Mouse (Mus musculus) mesoderm, embryonic 11.5 days (tissue): ENCODE measurements around the gene Cdc42se2.
A peak's percentile ranks its signal among the peaks of the same experiment; 100 is the strongest.

Experiments
- DNase-seq: peaks from one replicate; pipeline ENCODE4 v3.0.0-alpha.2; 2012; ENCODE audit warnings: low read depth, low spot score

Cdc42se2 gene

GRCm38 (mm10) chr11:54793173-54793572 lies 5.7 kb upstream of the Cdc42se2 start:
- DNase-seq, result no peak

DNA sequence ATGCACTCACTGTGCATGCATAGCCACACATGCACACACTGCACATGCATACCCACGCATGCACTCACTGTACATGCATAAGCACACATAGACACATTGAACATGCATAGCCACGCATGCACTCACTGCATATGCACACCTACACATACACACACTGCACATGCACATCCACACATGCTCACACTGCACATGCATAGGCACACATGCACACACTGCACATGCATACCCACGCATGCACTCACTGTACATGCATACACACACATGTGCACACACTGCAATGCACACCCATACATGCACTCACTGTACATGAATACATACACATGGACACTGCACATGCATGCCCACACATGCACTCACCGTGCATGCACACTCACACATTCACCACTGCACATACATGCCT lies 4.0 kb upstream of the Cdc42se2 start:
- no peak for DNase-seq

GRCm38 (mm10) chr11:54786858-54787487 lies 502 bp downstream of the Cdc42se2 start:
- DNase-seq, result peak; percentile 72

- no peak for DNase-seq
These were observed 1.9 kb downstream of the Cdc42se2 start for GRCm38 (mm10) chr11:54785566-54785965.

GRCm38 (mm10) chr11:54784436-54784835 lies 3.0 kb downstream of the Cdc42se2 start:
- no peak for DNase-seq

- no peak for DNase-seq
These were observed 5.2 kb downstream of the Cdc42se2 start for GRCm38 (mm10) chr11:54782253-54782652.

GRCm38 (mm10) chr11:54779946-54780345 lies 7.5 kb downstream of the Cdc42se2 start:
- no peak for DNase-seq

- no peak for DNase-seq
These were observed 9.2 kb downstream of the Cdc42se2 start for GRCm38 (mm10) chr11:54778131-54778844.

DNA sequence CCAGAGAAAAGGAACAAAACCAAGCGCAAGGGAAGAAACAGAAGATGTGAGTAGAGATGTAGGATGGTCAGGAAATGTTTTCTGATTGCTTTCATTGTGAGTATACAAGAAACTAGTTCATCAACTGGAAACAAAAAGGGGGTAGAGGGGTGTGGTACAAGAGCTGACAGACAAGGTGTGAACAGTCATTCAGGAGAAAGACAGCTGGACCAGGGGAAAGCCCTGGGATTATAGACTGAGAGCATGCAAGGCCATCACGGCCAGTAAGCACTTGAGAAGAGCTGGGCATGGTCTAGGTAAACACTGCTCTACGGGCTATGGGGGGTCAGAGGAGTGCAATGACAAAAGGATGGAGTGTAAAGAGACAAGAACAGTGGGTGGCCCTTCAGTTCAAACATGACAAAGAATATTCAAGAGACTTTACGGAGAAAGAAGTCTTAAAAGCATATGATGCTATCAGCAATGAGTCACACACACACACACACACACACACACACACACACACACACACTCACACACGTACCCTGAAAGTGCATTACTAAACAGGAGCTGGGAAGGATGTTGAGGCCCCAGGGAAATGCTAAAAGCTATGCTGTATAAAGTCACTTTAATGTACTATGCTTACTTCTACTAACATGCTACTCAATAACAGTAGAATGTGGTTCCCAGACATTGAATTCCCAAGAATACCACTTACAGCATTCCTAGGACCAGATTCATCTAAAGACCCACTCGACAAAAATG lies 9.9 kb downstream of the Cdc42se2 start:
- no peak for DNase-seq

DNA sequence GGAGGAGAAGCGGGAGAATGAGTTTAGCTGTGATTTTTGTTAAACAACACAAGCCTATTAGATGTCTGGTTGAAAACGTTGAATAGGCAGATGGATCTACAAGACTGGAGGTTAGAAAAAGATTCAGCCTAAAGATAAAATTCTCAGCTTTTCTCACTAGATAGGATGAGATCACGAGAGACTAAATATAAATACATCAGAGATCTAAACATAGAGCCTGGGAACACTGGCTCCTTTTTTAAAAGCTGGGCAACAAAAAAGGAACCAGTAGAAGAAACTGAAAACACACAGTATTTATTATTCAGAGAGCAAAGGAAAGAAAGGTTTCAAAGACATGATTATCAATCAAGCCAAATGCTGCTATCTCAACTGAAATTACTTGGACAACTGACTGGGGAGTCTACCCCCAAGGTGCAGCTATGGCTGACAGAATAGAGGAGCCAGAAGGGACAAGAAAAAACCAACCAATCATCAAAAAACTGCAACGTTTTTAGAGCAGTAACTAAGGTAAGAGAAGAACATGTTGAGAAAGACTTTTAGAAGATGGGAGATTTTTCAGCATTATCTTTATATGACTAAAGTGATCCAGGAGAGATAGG lies 10.6 kb downstream of the Cdc42se2 start:
- DNase-seq, result no peak

DNA sequence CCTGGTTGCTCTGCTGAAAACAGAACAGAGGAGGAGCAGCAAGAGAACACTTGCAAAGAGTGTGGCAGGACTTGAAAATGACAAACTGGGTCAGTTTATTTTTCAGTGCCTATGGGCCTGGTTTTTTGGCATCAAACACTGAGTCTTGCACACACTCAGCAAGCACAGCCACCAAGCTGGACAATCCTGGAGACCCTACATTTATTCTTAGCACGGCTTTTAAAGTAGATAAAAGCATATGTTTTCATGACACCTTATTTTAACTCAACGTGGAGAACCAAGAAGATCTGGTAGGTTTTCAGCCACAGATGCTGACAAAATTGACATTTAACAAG lies 11.1 kb downstream of the Cdc42se2 start:
- DNase-seq, result no peak

GRCm38 (mm10) chr11:54775628-54776366 lies 11.7 kb downstream of the Cdc42se2 start:
- no peak for DNase-seq

- DNase-seq, result no peak
These were observed 13.0 kb downstream of the Cdc42se2 start for GRCm38 (mm10) chr11:54774282-54775078.

DNA sequence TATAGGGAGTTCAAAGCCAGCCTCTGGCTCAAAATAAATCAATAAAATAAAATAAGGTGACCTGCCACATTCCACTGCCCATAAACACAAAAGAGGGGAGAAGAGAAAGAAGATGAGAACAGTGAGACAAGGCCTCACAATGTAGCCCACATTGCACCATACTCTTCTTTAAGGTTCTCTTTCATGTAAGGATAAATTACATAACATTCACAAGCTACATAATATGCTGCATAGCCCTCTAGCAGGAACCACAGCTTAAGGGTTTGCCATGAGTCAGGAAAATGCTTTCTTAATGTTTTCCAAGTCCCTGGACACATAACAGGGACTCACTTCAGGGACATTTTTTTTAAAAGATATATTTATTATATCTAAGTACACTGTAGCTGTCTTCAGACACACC lies 15.9 kb downstream of the Cdc42se2 start:
- no peak for DNase-seq

DNA sequence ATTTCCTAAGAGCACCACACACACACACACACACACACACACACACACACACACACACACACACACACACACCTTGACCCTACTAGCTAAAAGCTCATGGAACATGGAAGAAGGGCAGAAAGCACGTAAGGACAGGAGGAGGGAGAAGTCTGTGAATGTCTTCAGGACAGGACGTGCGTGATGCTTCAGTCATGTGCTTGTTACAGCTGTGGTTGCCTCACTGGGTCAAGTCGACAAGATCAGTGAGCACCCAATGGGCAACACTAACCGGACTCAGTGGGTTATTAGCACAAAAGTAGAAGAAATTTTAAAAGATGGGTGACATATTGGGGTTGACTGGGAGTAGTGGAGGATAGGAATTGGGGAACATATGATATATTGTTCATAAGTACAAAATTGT lies 17.6 kb downstream of the Cdc42se2 start:
- DNase-seq, result no peak

DNA sequence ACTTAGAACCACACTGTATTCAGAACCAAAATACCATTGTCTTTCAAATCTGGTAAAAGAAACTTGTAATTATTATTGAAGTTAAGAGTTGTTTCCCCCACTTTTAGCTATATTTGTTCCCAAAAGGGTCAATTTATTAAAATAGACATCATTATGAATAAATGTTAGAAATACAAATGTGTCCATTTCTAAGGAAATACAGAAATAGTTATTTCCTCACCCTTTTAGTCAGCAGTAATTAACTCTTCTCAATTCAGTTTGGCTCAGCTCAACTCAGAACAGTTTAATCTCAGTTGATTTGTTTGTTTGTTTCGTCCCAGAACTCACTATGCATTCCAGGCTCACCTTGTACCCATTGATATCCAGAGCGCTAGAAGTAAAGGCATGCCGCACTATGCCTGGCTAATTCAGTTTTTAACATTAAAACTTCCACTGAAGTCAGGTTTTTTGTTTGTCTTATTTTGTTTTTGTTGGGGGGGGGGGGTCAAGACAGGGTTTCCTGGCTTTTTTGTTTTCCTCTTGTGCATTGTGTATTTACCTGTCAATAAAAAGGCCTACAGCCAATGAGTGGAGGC lies 19.3 kb downstream of the Cdc42se2 start:
- DNase-seq, result no peak

GRCm38 (mm10) chr11:54764759-54765158 lies 22.7 kb downstream of the Cdc42se2 start:
- DNase-seq, result no peak

GRCm38 (mm10) chr11:54764026-54764425 lies 23.4 kb downstream of the Cdc42se2 start:
- DNase-seq, result no peak

DNA sequence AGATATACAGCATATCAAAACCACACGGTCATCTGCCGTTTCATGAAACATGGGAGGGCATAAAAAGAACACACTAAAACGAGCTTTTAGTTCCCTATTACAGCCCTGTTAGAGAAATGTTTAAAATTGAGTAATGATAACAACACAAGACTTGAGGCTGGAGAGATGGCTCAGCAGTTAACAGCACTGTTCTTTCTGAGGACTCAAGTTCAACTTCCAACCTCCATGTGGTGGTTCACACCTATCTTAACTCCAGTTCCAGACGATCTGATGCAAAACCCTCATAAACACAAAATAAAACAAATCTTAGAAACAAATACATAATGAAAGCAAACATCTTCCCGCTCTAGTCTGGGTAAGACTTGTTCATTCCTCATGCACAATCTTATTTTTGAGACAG lies 24.7 kb downstream of the Cdc42se2 start:
- DNase-seq, result no peak

DNA sequence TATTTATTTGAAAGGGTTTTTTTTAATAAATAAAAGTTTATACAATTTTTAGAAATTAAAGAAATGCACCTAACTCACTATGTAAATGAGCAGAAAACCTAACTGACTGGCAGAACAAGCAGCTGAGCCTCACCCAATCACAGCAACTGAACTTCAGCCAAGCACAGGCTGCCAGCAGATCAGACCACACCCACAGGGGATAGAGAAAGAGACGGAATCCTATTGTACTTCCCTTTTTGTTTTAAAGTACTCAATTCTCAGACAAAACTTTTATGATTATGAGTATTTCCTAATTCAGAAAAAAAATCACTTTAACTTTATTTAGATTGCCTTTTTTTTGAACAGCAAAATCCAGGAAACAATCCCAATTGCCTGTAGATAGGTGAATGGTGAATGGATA lies 29.5 kb downstream of the Cdc42se2 start:
- no peak for DNase-seq
